Mouse (Mus musculus) retina, postnatal 7 days (tissue): Measurements from ENCODE around the gene Sppl2b.
A peak's percentile ranks its signal among the peaks of the same experiment; 100 is the strongest.

Experiments used
- DNase-seq: peaks from one replicate; pipeline ENCODE4 v3.0.0-alpha.2; 2012; ENCODE audit warnings: low read depth, low spot score

The Sppl2b gene

GRCm38 (mm10) chr10:80896581-80897485 lies 41.8 kb downstream of the Sppl2b start:
- no peak for DNase-seq

DNA sequence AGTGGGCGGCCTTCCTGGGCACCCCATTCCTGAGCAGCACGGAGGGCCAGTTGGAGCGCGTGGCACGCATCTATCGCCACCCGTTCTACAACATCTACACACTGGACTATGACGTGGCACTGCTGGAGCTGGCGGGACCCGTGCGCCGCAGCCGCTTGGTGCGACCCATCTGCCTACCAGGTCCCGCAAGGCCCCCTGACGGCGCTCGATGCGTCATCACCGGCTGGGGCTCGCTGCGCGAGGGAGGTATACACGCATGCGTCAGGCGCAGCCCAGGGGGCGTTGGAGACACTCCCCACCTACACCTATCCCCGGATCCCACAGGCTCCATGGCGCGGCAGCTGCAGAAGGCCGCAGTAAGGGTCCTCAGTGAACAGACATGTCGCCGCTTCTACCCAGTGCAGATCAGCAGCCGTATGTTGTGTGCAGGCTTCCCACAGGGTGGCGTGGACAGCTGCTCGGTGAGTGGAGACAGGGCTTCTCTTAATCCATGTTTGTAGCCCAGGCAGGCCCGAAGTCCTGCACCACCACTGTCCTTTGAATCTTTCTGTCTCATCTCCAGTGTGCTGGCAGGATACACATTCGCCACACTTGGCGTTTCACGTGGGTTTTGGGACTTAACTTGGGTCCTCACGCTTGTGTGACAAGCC lies 42.9 kb downstream of the Sppl2b start:
- DNase-seq: no peak

GRCm38 (mm10) chr10:80899074-80899473 lies 44.0 kb downstream of the Sppl2b start:
- no peak for DNase-seq

DNA sequence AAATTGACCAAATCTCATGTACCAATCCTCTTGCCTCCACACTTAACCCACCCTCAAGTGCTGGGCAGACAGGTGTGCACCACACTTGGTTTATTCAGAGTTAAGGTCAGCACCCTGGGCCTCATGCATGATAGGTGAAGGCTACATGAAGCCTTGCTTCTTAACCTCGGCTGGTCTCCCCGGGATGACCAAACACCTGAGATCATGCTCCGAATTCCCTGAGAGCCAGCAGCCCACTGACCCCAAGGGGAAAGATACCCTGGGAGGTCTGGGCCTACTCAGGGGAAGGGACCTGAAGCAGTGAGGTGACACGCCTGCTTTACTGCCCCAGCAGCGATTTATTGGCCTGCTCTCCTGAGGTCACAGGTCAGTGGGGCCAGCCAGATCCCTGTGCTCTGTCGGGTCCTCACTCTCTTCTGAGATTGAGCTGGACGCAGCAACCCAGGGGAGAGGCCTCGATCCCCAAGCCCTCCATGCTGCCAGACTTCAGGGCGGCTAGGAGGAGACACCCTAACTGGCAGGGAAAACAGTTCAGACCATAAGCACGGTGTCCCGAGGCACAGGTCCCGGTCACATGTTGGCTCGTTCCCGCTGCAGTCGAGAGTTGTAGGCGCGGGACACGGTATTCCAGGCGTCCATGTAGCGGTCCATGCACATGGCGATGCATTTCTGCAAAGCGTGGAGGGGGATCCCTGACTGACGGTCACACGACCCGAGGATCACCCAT lies 44.7 kb downstream of the Sppl2b start:
- DNase-seq: no peak

DNA sequence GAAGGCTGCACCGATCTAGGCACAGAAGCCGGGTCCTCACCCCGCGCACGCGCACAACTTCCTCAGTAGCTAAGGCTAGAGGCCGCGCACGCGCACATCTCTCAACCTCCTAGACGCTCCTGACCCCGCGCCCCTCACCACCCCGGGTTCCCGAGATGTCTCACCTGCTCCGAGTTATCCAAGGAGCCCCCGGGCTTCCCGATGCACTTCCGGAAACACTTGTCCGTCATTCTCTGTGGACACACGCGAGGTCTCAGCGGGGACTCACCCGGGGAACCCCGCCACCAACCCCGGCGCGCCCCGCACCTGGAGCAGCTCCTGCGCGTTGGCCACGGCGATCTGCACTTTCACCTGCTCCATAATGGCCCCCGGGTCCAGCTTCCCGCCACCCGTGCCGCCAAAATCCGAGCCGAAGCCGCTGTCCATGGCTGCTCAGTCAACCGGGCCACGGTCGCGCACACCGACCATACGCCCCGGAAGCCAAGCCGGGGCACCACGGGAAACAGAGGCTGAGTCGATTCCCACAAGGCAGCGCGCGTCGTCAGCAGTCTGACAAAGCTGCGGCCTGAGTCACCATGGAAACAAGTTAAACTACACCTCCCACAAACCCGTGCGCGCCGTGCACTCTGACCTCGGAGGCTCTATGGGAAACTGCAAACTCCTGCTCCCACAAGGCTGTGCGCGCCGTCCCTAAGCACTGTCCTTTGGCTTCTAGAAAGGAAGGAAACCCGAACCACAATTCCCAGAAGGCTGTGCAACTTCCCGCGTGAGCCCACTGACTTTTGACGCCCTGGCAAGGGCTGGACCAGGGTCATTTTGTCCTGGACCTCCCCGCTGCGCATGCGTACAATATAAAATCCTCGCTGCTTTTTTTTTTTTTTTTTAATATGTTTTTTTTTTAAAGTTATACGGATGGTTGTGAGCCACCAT lies 45.5 kb downstream of the Sppl2b start, which contains the start of gene Timm13:
Gene Timm13, minus strand, starts transcription at position 652 of the 930 bp plus-strand sequence.
- peak; percentile 99 for DNase-seq

GRCm38 (mm10) chr10:80901409-80902272 lies 46.6 kb downstream of the Sppl2b start:
- no peak for DNase-seq

DNA sequence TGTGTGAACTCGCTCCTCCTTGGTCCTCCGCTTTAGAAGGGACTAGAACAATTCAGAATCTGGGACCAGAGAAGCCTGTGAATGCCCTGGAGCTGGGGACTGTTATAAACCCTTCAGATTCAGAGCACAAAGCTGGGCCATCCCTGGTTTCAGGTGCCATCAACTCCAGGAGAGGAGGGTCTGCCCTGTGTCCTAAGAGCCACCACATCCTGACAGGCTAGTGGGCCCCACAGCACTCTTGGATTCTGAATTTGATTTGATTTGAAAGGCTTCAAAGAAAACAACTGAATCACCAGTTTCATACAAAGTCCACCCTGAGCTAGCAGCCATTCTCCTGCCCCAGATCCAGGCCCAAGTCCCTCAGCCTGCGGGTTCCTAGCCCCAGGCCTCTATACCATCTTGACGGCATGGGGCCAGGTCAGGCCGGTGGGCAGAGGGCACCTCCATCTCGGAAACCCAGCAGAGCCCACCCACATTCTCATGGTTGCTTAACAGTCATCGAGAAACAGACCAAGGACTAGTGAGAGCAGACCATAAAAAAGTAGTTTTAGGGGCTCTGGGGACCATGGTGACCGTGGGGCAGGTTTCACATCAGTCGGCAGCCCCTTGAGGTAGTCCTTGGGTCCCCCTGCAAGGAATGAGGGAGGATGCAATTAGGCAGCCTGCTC lies 47.3 kb downstream of the Sppl2b start:
- no peak for DNase-seq

DNA sequence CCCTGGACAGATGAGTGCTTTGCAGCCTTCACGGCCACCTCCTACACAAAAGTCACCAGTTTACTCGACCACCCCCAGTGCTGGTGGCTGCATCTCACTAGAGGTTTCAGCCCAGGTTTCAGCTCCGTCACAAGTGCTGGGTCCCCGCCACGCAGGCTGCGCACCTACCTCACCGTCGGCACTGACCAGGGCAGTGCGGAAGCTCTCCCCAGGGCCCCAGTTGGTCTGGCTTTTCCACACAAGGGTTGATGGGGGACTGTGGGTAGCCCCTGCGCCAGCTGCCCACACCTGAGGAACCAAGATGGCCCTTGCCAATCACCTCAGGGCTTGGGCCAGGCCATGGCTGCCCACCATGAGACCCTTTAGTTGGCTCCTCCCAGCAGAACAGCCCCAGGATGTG lies 48.2 kb downstream of the Sppl2b start:
- DNase-seq: no peak

DNA sequence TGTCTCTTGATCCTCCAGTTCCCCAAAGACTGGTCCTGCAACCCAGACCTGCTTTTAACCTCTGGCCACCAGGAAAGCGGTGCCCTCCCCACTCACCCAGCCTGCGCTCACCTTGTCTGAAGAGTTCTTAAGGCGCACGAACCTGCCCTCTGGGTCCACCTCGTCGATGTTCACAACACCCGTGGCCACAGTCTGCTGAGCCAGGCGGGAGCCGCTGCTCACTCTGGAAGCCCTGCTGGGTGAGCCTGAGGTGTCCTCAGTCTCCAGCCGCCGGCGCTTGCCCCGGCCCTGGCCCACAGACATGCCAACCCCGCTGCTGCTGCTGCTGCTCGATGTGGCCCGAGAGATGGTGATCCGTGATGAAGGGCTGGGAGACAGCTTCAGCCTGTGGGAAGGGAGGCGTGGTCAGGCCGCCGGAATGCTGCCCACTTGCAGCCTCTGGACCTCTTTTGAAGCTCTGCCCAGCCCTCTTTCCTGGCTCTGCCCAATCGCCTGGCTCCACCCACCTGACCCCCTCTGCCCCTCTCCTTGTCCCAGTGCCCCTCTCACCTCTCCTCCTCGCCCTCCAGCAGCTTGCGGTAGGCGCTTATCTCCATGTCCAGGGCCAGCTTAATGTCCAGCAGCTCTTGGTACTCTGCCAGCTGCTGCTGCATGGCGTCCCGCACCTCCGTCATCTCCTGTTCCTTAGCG lies 49.1 kb downstream of the Sppl2b start:
- no peak for DNase-seq

DNA sequence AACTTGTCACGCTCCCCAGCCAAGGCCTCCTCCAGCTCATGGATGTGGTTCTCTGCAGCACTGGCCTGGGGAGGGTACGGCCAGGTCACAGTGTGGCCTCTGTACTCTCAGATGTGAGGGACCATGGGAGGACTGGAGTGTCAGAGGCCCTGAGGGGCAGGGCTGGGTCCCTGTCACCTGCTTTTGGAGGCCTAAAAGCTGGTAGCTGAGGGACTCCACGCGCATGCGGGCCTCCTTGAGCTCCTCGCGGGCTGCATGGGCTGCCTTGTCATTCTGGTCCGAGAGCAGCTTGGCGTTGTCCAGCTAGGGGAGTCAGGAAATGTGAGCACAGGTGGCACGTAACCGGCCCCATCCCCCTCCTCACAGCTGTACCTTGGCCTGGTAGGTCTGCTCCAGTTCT lies 49.6 kb downstream of the Sppl2b start:
- DNase-seq: no peak

GRCm38 (mm10) chr10:80909375-80910162 lies 54.5 kb downstream of the Sppl2b start:
- no peak for DNase-seq

- no peak for DNase-seq
These were observed 56.3 kb downstream of the Sppl2b start for GRCm38 (mm10) chr10:80911354-80911753.

- no peak for DNase-seq
These were observed 56.8 kb downstream of the Sppl2b start for GRCm38 (mm10) chr10:80911891-80912290.

DNA sequence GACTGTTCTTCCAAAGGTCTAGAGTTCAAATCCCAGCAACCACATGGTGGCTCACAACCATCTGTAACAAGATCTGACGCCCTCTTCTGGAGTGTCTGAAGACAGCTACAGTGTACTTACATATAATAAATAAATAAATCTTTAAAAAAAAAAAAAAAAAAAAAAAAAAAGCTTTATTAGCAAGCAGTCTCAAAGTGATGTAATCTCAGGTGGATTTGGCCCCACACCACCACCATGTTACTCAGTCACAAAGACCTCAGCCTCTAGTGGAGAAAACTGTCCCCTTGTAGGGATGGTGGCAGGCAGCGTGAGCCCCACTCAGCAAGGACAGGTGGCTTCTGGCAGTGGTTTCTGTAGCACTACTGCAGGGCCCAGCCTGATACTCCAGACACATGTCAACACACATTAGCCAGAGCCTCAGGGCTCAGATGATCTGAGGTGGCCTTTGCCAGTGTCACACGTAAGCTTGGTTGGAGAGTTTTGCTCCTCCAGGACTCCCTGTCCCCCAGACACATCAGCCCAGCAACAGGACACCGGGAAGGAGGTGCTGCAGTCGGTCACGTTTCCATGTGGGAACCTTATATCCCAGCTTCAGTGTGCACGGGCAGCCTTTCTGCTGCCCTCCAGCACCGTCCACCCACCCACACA lies 58.4 kb downstream of the Sppl2b start:
- no peak for DNase-seq

- DNase-seq: no peak
These were observed 59.2 kb downstream of the Sppl2b start for GRCm38 (mm10) chr10:80914253-80914656.

DNA sequence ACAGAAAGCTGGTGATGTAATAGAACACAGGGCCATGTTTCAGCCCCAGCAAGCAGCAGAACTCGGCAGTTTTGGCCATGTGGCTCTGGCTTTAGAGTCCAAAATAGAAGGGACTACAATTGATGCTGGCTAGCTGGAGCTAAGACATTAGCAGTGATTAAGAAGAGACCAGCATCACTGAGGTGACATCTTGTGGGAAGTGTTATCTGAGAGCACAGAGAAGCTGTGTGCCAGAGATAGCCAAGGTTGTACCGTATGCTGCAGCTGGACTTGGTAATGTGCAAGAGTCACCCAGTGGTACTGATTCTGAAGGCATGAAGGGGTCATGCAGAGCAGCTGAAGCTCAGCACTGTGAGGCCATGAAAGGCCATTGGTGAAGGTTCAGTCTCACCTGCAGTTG lies 60.2 kb downstream of the Sppl2b start:
- DNase-seq: no peak

GRCm38 (mm10) chr10:80915736-80916135 lies 60.7 kb downstream of the Sppl2b start:
- no peak for DNase-seq

GRCm38 (mm10) chr10:80917336-80917778 lies 62.3 kb downstream of the Sppl2b start:
- DNase-seq: no peak
